ENCODE assay signal across 11 mouse cellular contexts in genomic region chr8:11085244-11085643, GRCm38 (mm10).
DNase-seq lines count a peak whose midpoint lies in the region; ATAC-seq lines count a peak whose summit lies in the region.
"Had no signal": no experiment of that assay in that cellular context is flagged by ENCODE, and none has a peak within 500 bp of the region (broad histone marks: within the 10 kb centered on the region; RNA-seq: fewer than 3 reads in every experiment).

No protein-coding gene starts in this region.

- DNase-seq in midbrain, embryonic 10.5 days (ENCODE audit: low spot score): no peak
- DNase-seq in midbrain, embryonic 14.5 days: no peak
- peak; percentile 76 for DNase-seq in gastrocnemius, postnatal 25 days
- DNase-seq in left cerebral cortex, postnatal 36 days (ENCODE audit: low spot score in 2 of 2): peak; percentile 45 to 51
- DNase-seq in telencephalon, adult 2 months (ENCODE audit: low read depth, low spot score): peak; percentile 60
- no peak for DNase-seq in embryonic facial prominence, embryonic 10.5 days (ENCODE audit: low spot score)
- DNase-seq in thymus, postnatal 25 days: no peak

- H3K36me3 ChIP-seq in midbrain, embryonic 10.5 days: no peaks in the 10 kb centered on the region
- H3K36me3 ChIP-seq in midbrain, embryonic 14.5 days (ENCODE audit: control insufficient read depth, insufficient read depth, low read length): no peaks in the 10 kb centered on the region
- H3K36me3 ChIP-seq in embryonic facial prominence, embryonic 10.5 days (replicated peaks): no peaks in the 10 kb centered on the region
- H3K36me3 ChIP-seq: embryonic facial prominence, embryonic 15.5 days; G1E had no signal

- intact Hi-C loops in left cerebral cortex, postnatal 36 days (cut with DNase I): no loop called here

- no peak for ATAC-seq in midbrain, embryonic 14.5 days (ENCODE audit: low FRiP score, low TSS enrichment)
- no peak for ATAC-seq in monocyte, adult 5-6 weeks (replicated peaks; ENCODE audit: insufficient number of reproducible peaks, low FRiP score, low TSS enrichment, poor library complexity, severe bottlenecking)

- 0 out of 2 replicates have a peak, but pooled peaks cover 3% of the 10 kb centered on the region for H3K27me3 ChIP-seq in midbrain, embryonic 10.5 days (ENCODE audit: low read depth, poor library complexity, severe bottlenecking)
- H3K27me3 ChIP-seq in midbrain, embryonic 14.5 days (ENCODE audit: control insufficient read depth, insufficient read depth, low read length): no peaks in the 10 kb centered on the region
- H3K27me3 ChIP-seq in embryonic facial prominence, embryonic 10.5 days (replicated peaks; ENCODE audit: low read depth, poor library complexity, severe bottlenecking): peaks cover 5% of the 10 kb centered on the region; the same call in 1 of the 2 replicates
- H3K27me3 ChIP-seq: embryonic facial prominence, embryonic 15.5 days had no signal

- 0 out of 2 replicates have a peak overlapping the region, but pooled peaks have one; percentile 38 for H3K27ac ChIP-seq in midbrain, embryonic 10.5 days (replicated peaks)
- no peak overlapping the region for H3K27ac ChIP-seq in midbrain, embryonic 14.5 days (replicated peaks; ENCODE audit: low read depth, low read length)
- no peak overlapping the region for H3K27ac ChIP-seq in embryonic facial prominence, embryonic 10.5 days (replicated peaks)
- H3K27ac ChIP-seq: embryonic facial prominence, embryonic 15.5 days; liver, embryonic 14.5 days had no signal

- no peak overlapping the region for H3K4me3 ChIP-seq in midbrain, embryonic 10.5 days
- no peak overlapping the region for H3K4me3 ChIP-seq in midbrain, embryonic 14.5 days (replicated peaks; ENCODE audit: low read depth, low read length)
- H3K4me3 ChIP-seq in embryonic facial prominence, embryonic 10.5 days: no peak overlapping the region
- H3K4me3 ChIP-seq: embryonic facial prominence, embryonic 15.5 days had no signal

- WGBS in midbrain, embryonic 10.5 days: 60% methylated on average over 1 of the region's 1 CpGs
- 83% methylated on average over 1 of the region's 1 CpGs for WGBS in midbrain, embryonic 14.5 days
- WGBS in embryonic facial prominence, embryonic 10.5 days: 71% methylated on average over 1 of the region's 1 CpGs

- no peaks in the 10 kb centered on the region for H3K9me3 ChIP-seq in midbrain, embryonic 10.5 days (replicated peaks)
- H3K9me3 ChIP-seq in midbrain, embryonic 14.5 days (ENCODE audit: control insufficient read depth, low read length): no peaks in the 10 kb centered on the region
- H3K9me3 ChIP-seq in embryonic facial prominence, embryonic 10.5 days: no peaks in the 10 kb centered on the region
- H3K9me3 ChIP-seq: embryonic facial prominence, embryonic 15.5 days had no signal

- no peak overlapping the region for H3K4me2 ChIP-seq in midbrain, embryonic 14.5 days (ENCODE audit: low read length)
- H3K4me2 ChIP-seq: embryonic facial prominence, embryonic 15.5 days had no signal

- H3K4me1 ChIP-seq in midbrain, embryonic 10.5 days: peaks cover 9% of the 10 kb centered on the region; the same call in 1 of the 2 replicates
- H3K4me1 ChIP-seq in midbrain, embryonic 14.5 days (ENCODE audit: control insufficient read depth, insufficient read depth, low read length): no peaks in the 10 kb centered on the region; the same call in 1 of the 2 replicates
- peaks cover 8% of the 10 kb centered on the region for H3K4me1 ChIP-seq in embryonic facial prominence, embryonic 10.5 days

- H3K9ac ChIP-seq in midbrain, embryonic 14.5 days (replicated peaks; ENCODE audit: low read length): no peak overlapping the region
- H3K9ac ChIP-seq: embryonic facial prominence, embryonic 15.5 days; liver, embryonic 14.5 days had no signal

Comparison
In these comparisons a context has a peak if more than half of its experiments do, and no peak if none do; other contexts are left out.
1. DNase-seq: peak in gastrocnemius, postnatal 25 days (single experiment), left cerebral cortex, postnatal 36 days (2 of 2) and telencephalon, adult 2 months (single experiment); none in midbrain, embryonic 10.5 days (single experiment), midbrain, embryonic 14.5 days (single experiment), embryonic facial prominence, embryonic 10.5 days (single experiment) and thymus, postnatal 25 days (single experiment).